Mouse (Mus musculus) cerebellum, postnatal 14 days (tissue): ENCODE data around the gene Rab8b.
"Not testable (repeated sequence)": the region's sequence is repeated elsewhere in the genome, so short reads cannot be mapped to it uniquely, and the experiment has no call there.

Source experiments
- DNase-seq, 2 experiments: peaks; one replicate each; pipeline ENCODE4 v3.0.0; 2021; ENCODE audit warnings: mixed read lengths in 2 of 2

Gene Rab8b

DNA sequence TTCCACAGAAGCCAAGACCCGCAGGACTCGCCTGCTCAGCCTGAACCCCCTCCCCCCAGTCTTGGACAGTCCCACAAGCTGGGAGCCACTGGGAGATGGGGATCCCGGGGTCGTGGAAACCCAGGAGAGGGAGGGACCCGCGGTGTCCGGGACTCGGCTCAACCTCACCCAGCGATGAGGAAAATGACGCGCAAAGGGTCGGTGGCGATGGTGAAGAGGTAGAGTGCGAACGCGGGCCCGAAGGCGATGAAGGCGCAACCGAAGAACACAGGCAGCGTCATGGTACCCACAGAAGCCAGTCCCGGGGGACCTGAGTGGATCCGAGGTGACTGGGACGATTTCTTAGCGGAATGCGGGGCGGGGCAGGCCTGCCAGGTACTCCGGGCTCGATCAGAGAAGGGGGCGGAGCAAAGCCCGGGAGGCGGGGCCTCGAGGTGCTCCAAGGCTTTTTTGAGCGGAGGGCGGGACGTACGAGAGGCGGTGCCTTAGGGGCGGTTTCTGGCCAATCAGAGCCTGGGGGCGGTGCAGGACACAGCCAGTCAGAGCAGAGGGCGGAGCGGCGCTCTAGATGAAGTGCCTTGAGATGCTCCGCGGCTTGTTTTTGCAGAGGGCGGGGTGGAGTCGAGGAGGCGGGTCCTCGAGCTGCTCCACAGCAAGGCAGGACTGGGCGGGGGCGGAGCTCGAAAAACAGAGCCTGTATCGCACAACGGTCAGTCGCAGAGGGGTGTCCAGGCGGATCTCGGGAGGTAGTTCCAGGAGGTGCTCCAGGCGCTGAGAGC lies 85.0 kb downstream of the Rab8b start, which contains the start of gene Aph1c:
Gene Aph1c, minus strand, starts transcription at position 409 of the 779 bp plus-strand sequence.
- peak; percentile 99 for DNase-seq

DNA sequence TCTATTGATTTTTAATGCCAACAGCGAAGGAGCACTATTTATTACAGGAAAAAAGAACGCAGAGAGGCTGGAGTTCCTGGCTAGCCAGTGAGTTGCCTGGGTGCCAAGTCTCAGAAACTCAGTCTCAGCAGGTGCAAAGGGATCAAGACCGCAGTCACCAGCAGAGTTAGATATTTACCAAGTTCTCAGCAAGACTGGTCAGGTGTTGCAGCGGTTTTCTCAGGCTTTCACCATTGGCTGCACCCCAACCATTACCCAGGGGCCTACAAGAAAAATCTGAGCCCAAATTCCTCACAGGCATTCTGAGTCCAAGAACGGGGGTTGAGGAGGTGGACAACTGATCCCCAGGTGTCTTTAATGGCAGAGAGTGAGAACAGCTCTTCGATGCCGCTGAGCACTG lies 85.6 kb downstream of the Rab8b start:
- DNase-seq = peak; percentile 14 to 28

DNA sequence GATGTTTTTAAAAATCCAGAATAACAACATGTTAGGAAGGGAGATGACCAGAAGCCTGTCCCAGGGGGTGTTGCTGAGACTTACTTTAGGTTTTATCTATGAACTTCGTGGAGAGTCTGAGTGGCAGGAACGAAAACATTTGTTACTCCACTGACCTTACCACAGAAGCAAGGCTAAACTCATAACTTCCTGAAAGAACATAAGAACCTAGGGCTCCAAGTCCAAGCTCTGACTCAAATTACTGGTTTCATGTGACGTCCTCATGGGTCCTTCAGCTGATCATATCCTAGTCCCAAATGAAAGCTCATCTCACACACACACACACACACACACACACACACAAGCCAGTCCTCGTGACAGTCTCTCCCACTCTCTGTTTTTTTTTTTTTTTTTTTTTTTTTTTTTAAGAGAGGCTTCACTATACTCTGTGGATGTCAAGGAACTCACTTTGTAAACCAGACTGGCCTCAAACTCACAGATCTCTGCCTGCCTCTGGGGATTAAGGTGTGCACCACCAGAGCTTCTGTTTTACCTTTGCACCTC lies 87.0 kb downstream of the Rab8b start:
- no peak for DNase-seq

GRCm38 (mm10) chr9:66825990-66826389 lies 93.5 kb downstream of the Rab8b start:
- DNase-seq = peak; percentile 57

DNA sequence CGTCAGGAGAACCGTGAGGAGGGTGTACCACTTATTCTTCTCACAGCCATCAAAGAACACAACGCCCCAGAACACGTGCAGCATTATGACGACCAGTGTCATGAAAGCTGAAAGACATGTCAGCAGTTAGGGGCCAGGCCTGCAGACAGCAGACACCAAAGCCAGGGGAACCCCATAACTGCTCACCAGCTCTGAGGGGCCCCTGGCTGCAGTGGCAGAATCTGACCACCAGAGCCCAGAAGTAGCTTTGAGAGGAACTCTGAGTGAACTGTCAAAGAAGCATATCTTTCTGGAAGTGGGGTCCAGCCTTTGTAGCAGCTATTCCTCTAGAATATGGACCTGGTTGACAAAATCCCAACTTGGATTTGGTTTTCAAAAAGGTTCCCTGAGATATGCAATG lies 97.2 kb downstream of the Rab8b start:
- not testable (repeated sequence) for DNase-seq

GRCm38 (mm10) chr9:66820996-66821395 lies 98.5 kb downstream of the Rab8b start:
- DNase-seq = no peak

- DNase-seq = no peak
Measured at GRCm38 (mm10) chr9:66813392-66813791, 106.1 kb downstream of the Rab8b start.

GRCm38 (mm10) chr9:66805951-66806350 lies 113.5 kb downstream of the Rab8b start:
- peak in 1 of 2 experiments; percentile 14 for DNase-seq

GRCm38 (mm10) chr9:66801947-66802346 lies 117.5 kb downstream of the Rab8b start:
- DNase-seq = no peak

- no peak for DNase-seq
Measured at GRCm38 (mm10) chr9:66796739-66797138, 122.7 kb downstream of the Rab8b start, which contains the start of gene Gm10647. TSS of gene Gm10647 (plus strand) at chr9:66797039.

DNA sequence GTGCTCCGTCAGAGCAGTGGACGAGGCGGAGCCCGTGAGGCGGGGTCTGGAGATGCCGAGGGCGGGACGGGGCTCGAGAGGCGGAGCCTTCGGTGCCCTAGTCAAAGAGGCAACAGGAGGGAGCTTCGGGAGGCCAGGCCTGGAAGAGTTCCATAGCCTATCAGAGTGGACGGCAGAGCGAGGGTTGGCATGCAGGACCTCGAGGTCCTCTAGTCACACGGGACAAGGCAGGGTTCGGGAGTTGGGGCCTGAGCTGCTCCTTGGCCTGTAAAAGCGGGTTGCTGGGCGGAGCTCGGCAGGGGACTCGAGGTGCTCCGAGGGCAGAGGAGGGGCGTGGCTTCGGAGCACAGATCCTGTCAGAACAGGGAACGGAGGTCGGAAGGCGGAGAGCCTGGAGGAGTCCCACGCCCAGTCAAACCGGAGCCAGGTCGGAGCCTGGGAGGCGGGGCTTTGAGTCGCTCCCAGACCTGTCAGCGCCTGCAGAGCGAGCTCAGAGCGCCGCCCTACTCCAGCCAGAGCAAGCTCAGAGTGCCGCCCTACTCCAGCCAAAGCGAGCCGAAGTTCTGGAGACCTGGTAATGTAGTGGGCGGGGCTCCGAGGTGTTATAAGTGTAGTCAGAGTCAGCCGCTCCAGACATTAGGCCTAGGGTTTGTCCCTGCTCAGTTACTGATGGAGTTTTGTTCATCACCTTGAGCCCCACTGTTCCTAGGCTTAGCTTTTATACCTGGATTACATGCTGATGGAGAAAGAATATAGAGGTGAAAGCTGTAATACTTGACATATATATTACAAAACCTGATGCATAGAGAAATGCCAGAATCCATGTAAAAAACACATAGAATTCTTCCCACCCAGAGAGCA lies 123.8 kb downstream of the Rab8b start, which contains the start of gene Aph1b:
Gene Aph1b, minus strand, starts transcription at position 27 of the 861 bp plus-strand sequence.
- peak; percentile 96 to 97 for DNase-seq

GRCm38 (mm10) chr9:66794629-66795463 lies 124.6 kb downstream of the Rab8b start:
- DNase-seq = peak; percentile 12 to 37
